Mouse (Mus musculus) testis, adult 2 months (tissue): ENCODE data around the gene Tenm3.

ENCODE experiments used
- CTCF ChIP-seq: fragments of 200-500 bp; IDR thresholded peaks from 2 replicates; pipeline ENCODE4 v1.5.1; 2012; ENCODE audit warnings: low read depth, mild to moderate bottlenecking, inconsistent platforms, low read length, moderate library complexity; ENCODE audit not compliant: control insufficient read depth, insufficient read depth, insufficient replicate concordance
- POLR2A ChIP-seq: fragments of 200-500 bp; IDR thresholded peaks from 2 replicates; pipeline ENCODE4 v1.6.1; 2012; ENCODE audit warnings: low read depth, mild to moderate bottlenecking, inconsistent platforms, low read length, moderate library complexity; ENCODE audit not compliant: control insufficient read depth

DNA sequence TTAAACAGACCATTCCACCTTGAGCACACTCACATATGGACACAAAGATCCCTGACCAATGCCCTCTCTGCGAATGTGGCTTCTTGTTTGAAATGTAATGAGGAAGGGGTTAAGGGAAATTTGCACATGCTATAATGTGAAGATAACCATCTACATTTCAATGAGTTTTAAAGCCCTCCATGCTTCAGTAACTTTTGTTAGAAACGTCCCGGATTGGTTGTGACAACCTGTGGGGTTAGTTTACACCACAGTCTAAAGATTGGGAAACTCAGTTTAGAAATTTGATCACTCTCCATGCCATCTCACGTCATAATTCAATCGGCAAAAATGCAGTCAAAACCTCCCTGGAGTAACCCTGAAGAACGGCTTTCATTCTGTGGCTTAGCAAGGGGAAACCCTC, 78.5 kb downstream of the Tenm3 start:
- TF ChIP-seq CTCF (no peak), POLR2A (no peak)
